Mouse (Mus musculus): ENCODE results near the gene Gsn.

Gene Gsn

DNA sequence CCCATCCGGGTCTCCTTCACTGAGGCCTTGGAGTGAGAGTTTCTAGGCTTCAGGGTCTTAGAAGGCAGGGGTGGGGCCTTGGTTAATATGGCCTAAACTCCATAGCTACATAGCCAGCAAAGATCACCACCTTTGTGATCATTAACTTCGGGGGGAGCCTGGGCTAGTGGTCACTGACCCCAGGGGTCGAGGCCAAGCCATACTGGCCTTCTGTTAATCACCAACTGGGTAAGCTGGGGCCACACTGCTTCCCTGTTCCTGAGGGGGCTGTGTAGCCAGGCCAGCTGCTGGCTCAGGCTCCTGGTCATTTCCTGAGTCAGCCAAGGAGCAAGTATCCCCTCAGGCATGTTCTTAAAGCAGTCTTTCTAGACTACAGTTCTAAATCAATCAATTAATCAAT lies 23.8 kb downstream of the Gsn start:
- DNase-seq (ENCODE audit: low read depth), result no peak

DNA sequence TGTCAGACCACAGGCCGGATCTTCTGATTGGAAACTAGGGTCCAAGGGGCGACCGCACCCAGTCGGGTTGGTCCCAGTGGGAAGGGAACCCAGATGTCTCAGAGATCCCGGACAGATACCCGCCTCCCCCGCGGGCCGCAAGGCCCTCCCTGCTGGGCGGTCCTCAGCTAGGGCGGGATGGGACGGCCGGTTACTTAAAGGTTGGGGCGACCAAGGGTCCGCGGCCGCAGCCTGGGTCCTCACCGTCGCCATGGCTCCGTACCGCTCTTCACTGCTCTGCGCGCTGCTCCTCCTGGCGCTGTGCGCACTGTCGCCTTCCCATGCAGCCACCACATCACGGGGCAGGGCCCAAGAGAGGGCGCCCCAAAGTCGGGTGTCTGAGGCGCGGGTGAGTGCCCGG lies 26.0 kb downstream of the Gsn start:
- DNase-seq (ENCODE audit: low read depth), result no peak

DNA sequence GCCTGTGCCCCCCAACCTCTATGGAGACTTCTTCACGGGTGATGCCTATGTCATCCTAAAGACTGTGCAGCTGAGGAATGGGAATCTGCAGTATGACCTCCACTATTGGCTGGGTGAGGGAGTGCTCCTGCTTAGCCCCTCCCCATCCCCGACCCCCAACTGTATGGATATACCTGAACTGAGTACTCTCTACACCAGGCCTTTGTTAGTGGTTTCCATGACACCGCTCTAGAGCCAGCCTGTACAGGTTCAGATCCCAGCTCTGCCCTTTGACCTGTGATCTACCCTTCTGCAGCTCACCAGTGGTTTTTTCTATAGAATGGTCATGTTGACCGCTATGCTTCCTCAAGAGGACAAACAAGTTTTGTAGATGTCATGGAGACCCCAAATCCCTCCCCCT lies 27.8 kb downstream of the Gsn start:
- no peak for DNase-seq (ENCODE audit: low read depth)

DNA sequence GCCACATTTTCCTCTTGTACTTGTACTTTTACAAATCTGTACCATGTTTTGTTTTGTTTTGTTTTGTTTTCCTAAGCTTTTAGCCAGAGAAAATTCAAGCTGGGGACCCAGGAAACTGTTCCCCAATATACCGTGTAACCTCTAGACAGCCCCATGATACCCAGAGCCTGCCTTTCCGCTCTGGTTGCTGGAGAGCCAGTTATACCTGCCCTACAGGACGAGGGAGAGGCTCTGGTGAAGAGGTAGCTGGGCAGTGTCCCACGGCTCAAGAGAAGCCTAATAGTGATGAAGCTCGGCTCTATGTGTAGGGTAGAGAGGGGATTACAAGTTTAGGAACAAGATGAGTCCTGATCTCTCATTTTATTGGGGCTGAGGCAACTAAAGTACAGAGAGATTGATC lies 29.0 kb downstream of the Gsn start:
- no peak for DNase-seq (ENCODE audit: low read depth)

DNA sequence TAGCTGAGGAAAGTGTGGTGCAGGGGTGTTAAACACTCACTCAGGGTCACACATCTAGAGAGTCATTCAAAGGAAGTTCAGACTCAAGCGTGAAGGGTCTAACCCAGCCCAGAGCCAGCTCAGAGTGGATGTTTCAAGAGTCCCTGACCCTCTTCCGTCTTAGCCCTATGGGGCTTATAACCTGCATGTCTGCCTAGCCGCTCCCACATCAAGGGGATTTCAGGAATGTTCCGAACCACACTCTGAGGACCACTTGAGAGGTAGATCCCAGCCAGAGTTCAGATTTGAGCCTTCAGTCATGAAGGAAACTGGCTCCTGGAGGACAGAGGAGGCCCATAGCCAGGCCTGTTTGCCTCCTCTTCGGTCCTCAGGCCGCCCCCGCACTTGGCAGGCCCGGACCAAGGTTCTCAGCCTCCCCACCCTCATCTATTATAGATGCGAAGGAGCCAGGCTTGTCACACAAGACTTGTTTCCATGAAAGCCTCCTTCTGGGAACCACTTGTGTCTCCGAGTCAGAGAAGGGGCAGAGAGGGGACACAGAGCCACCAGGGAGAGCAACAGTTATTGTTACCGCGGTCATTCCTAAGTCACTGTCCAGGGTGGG lies 30.9 kb downstream of the Gsn start:
- DNase-seq (ENCODE audit: low read depth), result no peak

DNA sequence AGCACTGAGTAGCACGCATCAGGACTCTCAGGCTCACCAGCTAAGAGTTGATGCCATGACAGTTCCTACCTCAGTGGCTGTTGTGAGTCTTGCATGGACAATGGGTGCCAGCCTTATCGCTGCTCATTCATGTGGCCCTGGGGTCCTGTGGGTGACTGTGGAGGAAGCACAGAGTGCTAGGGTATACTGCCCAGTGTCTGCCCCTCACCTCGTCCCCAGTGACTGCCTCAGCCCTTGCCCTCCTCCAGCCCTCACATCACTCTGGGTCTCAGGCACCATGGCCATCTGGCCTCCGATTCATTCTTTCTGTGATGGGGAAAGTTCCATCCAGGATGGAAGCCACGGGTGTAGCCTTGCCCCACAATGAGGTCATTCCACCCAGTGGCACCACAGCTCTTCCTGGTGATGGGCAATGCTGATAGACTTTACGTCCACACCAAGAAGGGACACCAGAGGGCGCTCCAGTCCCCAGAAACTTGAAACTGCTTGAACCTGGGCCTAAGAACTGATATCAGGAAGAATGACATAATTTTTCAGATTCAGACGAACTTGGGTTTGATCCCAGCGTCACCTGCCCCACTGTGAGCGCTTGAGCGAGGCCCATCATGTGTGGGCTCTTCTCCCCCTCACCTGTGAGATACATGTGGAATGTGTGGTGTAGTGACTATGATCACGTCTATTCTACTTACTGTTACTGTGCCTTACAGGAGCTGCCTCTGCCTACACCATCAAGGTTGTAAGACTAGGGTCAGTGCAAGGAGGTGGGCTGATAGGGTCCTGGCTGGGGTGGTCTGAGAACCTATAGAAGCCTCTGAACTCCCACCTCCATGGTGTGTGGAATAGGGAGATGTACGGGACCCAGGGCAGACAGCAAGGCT lies 32.8 kb downstream of the Gsn start:
- DNase-seq (ENCODE audit: low read depth), result peak; percentile 85

DNA sequence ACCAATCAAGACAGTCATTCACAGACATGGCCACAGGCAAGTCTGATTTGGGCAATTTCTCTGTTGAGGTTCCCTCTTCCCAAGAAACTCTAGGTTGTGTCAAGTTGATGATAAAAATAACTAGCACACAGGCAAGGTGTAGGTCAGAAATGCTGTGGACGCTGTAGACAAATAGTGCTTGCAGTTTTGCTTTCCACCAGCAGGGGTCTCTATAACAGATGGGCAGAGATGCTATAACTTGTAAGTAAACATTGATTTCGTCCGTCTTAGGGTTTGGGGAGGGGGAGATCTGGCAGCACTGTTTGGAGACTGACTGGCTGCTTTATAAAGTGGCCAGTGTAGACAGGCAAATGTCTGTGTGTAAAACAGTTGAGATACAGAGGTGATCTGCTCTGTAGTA lies 35.7 kb downstream of the Gsn start:
- DNase-seq (ENCODE audit: low read depth), result peak; percentile 74

DNA sequence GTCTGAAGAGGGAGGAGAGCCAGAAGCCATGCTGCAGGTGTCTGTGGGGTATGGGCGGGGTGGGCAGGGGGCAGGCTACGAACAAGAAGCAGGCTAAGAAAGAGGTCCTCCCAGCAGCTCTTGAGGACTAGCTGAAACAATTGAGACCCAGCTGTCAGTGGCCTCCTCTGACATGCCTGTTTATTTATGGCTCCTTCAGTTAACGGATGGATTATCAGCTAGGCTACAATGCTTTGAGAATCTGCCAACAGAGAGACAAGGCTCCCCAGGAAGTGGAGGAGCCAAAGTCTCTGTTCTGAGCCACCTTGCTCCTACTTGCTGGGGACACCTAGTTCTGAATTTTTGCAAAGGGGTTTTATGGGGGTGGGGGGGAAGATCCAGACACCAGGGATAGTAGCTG lies 36.5 kb downstream of the Gsn start:
- no peak for DNase-seq (ENCODE audit: low read depth)

DNA sequence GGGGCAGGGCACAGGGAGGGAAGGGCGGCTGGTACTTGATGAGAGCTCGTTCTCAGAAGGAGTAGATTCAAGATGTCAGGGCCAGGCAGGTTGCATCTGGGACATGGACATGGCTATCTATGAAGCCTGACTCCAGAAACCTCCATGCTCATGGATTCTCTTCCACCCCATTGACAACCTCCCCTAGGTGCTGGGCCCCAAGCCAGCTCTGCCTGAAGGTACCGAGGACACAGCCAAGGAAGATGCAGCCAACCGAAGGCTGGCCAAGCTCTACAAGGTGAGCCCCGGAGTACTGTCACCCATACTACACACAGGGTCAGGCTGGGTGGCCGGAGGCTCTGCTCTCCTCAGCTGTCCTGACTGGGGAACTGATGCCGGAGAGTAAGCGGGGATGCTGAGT lies 37.1 kb downstream of the Gsn start:
- DNase-seq (ENCODE audit: low read depth), result no peak

DNA sequence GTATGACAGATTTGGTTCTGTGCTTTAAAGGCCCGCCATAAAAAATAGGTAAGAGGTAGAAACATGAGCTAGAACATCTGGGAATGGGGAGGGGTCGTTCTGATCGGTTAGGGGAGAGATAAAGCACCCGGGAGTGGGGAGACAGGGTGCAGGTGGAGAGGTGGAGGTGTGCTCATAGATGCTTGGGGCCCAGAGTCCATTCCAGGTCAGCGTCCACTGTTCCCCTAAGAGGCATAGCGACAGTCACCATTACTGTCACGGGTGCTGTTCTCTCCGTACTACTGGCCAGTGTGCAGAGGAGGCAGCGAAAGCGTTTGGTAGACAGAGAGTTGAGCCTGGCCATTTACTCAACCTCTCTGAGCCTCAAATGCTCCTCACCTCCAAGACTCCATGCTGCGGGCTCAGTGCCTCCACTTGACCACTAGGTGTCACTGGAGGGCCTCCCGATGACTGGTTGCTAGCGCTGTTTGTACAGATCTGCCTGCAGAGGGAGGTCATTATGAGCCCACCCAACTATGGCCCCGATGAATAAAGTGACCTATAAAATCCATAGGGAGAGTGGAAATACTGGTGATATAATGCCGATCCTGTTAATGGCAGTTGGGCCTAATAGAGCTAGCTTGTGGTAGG lies 41.6 kb downstream of the Gsn start:
- peak; percentile 84 for DNase-seq (ENCODE audit: low read depth)

DNA sequence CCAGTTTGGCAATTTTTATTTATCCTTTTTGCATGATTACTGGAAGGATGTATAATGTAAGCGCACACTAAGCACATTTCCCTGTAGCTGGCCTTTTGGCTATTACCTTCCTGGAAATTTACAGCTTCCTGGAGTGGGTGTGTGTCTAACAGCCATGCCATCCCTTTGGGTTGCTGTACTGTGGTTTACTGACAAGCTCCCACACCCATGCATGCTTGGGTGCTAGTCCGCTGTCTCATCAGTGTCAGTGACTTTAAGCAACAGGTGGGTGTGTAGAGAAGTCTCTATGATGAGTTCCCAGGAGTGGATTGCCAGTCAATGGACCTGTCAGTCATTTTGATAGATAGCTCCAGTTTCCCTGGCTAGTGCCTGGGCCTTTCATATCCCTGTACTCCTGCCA lies 43.3 kb downstream of the Gsn start:
- no peak for DNase-seq (ENCODE audit: low read depth)

DNA sequence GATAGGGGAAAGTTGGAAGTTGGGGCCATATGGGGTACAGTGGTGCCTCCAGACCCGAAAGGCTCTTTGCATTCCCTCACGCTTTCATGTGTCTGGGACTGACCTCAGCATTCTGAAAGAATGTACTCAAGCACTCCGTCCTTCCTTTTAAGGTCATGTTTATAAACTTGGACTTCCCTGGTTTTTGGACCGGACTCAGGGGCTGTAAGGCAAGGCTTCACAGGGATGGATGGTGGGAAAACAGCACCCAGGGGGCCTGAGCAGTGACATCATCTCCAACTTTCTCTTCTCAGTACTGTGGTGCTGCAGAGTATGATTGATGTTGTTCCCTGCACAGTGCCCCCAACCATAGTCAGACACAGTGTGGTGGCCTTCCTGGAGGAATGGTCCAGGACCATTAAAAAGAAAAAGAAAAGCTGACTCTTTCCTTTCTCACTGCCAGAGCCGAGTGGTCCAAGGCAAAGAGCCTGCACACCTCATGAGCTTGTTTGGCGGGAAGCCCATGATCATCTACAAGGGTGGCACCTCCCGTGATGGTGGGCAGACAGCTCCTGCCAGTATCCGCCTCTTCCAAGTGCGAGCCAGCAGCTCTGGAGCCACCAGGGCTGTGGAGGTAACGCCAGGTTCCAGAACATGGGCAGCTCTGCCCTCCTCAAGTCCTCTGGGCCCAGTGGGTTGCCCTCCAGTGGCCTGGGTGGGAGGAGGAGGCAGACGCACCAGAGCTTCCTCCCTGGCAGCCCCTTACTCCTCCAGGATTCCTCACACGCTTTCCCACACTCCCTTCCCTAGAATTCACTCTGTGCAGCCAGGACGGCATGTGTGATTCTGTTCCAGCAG lies 46.1 kb downstream of the Gsn start:
- no peak for DNase-seq (ENCODE audit: low read depth)

DNA sequence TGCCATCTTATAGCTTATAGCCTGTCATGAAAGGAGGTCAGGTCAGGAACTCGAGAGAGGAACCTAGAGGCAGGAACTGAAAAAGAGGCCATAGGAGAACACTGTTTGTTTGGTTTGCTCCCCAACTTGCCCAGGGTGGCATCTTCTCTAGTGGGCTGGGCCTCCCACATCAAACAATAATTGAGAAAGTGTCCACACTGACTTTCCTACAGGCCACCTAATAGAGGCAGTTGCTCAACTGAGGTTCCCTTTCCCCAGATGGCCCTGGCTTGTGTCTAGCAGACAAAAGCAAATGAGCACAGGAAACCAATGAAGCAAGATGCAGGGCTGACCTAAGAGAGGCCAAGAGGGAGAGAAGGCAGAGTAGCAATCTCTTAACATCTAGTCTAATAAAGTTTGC lies 52.0 kb downstream of the Gsn start:
- no peak for DNase-seq (ENCODE audit: low read depth)

DNA sequence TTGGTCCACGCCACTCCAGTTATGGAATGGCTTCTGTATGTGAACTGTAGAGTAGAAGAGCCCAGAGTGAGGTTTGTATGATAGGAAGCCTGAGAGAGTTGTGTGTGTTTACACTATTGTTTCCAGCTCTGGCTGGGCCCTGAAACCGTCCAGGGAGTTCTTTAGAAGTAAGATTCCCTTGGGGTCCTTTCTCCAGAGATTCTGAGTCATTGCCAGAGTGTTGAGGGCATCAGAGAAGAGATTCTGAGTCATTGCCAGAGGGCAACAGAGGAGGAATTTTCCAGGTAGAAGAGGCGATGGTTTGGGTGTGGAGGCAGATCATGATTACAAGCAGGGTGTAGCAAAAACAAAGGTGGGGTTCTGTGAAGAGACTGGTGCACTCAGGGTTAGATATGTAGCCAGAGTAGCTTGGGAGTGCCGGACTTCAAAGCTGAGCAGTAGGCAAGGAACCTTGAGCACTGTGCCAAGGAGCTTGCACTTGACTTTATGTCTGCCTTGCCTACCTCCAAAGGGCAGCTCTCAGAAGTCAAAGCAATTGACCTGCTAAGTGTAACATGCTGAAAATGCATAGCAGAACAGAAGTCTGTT lies 53.8 kb downstream of the Gsn start:
- DNase-seq (ENCODE audit: low read depth), result no peak

DNA sequence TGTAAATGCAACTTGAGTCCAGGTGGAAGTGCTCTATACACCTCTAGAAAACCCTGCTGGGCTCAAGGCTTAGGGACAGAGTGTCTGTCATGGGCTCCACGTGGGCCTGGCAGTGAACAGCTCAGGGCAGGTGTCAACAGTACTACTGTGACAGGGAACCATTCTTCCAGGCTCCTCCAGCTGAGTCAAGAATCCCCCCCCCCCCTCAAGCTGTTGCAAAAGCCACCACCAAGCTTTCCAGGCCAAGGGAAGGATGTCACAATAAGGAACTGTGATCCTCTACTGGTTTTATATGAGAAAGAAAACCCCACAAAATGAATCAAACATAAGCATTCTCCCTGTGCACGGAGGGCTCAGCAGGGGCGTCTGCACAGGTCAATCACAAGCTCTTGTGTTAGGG lies 58.1 kb downstream of the Gsn start:
- DNase-seq (ENCODE audit: low read depth), result no peak

DNA sequence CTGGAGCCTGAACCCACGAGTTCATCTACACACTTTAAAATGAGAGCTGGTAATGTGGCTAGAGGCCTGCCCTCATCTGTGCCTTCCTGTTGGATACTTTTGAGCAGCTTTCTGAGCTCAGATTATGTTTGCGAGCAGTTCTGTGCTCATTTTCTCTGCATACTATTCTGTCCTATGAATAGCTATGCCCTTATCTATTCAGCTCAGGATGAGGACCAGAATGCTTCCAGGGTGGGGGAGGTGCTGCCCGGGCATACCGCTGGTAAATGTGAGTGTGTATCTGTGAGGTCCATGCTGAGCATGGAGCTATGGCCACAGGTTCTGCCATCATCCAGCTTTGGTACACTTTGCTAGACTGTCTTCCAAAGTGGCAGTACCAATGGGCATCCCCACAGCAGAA lies 61.4 kb downstream of the Gsn start:
- DNase-seq (ENCODE audit: low read depth), result no peak

DNA sequence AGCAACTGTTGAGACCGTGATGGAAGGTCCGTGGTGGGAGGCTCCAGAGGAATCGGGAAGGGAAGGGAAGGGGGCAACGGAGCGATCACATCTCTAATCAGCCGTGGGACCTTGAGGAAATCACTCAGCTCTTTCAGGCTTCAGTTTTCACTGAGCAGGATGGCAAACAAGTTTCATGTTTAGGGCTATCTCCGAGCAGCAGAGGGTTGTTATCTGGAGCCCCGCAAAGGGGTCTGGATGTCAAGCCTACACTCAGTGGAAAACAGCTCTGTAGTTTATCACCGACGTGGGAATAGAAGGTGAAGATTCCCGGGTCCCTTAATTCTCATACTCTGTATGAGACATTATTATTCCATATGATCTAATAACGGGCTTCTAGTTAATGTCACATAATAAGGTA lies 62.2 kb downstream of the Gsn start:
- DNase-seq (ENCODE audit: low read depth), result no peak

DNA sequence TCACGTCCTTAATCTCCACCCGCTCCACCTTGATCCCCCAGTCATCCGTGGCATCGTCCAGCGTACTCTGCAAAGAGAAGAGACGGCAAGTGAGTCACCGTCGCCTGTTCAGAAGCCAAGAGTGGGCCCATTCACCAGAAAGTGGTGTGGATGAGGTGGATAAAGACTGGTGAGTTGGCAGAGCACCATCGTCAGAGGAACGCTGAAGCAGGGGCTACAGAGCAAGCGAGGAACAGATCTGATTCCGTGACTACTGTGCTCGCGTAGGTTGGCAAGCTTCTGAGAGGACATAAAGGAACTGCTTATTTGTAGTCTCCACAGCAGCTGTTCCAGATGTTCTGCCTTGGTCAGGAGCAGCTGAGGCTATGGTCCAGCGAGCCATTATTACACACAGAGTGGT lies 64.2 kb downstream of the Gsn start:
- no peak for DNase-seq (ENCODE audit: low read depth)

DNA sequence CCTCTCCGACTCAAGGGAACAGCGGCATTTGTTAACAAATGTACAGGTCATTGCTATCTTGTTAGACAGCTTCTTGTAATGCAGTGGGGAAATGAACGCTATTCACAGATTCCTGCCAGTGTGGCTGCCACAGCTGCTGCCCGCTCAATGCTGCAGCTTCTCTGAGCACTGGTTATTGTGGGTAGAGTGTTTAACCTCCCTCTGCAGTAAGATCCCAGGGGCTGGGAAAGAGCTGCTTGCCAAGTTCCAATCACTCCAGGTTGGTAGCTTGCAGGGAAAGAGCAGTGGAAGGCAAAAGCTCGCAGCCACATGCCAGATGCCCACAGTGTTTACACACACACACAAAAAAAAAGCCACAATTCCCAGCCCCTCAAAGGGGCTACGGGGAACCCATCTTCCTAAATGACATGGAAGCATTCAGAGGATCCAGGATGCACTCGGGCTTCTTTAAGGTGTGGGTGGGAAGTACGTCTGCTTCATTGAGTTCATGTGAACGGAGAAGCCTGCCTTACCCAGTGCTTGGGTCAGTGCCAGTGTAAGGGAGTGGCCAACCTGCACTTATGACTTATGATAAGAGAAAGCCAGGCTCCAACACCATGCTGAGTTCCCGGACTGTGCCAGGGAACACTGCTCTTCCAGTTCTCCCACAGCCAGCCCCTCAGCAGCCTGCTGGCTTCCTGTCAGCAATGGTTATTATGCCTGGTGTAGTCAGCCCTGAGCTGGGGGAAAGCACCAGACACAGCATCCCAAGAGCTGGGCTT lies 66.4 kb downstream of the Gsn start:
- no peak for DNase-seq (ENCODE audit: low read depth)

DNA sequence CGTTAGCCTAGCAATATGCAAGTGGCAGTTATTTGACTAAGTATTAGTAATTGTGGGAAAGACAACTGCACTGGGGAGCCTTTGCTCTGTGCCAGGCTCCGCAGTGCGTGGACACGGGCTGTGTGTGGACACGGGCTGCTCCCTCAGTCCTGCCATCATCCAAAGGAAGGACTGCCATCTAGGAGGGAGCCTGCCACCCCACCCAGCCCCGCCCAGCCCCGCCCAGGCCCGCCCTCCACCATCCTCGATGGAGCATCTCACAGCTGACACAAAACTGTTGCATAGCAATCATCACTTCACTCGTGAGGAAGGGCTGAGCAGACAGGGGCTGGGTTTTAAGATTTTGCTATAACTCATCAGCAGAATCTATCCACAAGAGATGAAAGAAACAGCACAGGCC lies 69.8 kb downstream of the Gsn start:
- DNase-seq (ENCODE audit: low read depth), result no peak

DNA sequence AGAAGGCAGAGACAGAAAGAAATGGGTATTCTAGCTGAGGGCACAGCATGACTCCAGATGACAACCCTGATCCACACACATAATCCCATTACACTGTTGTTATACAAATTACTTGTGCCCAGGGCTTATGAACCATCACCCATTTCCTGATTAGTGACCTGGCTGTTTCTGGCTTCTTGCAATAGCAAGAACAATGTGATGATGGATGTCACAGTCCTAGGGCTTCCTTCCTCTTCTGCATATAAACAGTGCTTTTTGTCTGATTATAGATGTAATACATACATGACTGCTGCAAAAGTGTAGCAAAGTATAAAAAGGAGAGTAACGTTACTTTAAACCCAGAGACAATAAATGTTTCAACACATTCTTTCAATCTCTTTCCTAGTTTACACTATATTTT lies 70.8 kb downstream of the Gsn start:
- DNase-seq (ENCODE audit: low read depth), result no peak
